Mouse (Mus musculus) heart, adult 8-10 months (tissue): ENCODE results near the gene Dscaml1. TPM values are rescaled to one million over a fixed set of nuclear protein-coding genes. Genes with fewer than 3 reads are reported as not detected.

Experiments
- DNase-seq: peaks from one replicate; pipeline ENCODE4 v3.0.0; 2022; ENCODE audit warnings: low spot score
- total RNA-seq, 4 experiments: library from RNA; stranded (reverse); gene quantifications; 2 replicates each; pipeline ENCODE4 v1.2.4; 2022

Gene Dscaml1
- total RNA-seq, 4 experiments from 2014 or later = not detected

- DNase-seq = no peak
Observed at GRCm38 (mm10) chr9:45620920-45621319, 194.5 kb downstream of the Dscaml1 start.

GRCm38 (mm10) chr9:45625889-45626446 is 199.5 kb downstream of the Dscaml1 start:
- no peak for DNase-seq

GRCm38 (mm10) chr9:45632520-45632919 is 206.1 kb downstream of the Dscaml1 start:
- no peak for DNase-seq

- DNase-seq = peak; percentile 3
Observed at GRCm38 (mm10) chr9:45633036-45633435, 206.6 kb downstream of the Dscaml1 start.

- DNase-seq = no peak
Observed at GRCm38 (mm10) chr9:45634978-45635377, 208.6 kb downstream of the Dscaml1 start.

GRCm38 (mm10) chr9:45637346-45637745 is 210.9 kb downstream of the Dscaml1 start:
- DNase-seq = no peak

GRCm38 (mm10) chr9:45638184-45638917 is 211.9 kb downstream of the Dscaml1 start:
- DNase-seq = no peak

- DNase-seq = no peak
Observed at GRCm38 (mm10) chr9:45644833-45645388, 218.5 kb downstream of the Dscaml1 start.

GRCm38 (mm10) chr9:45645526-45645925 is 219.1 kb downstream of the Dscaml1 start:
- no peak for DNase-seq

- no peak for DNase-seq
Observed at GRCm38 (mm10) chr9:45651078-45651809, 224.8 kb downstream of the Dscaml1 start.

- no peak for DNase-seq
Observed at GRCm38 (mm10) chr9:45651810-45652177, 225.4 kb downstream of the Dscaml1 start.

GRCm38 (mm10) chr9:45657172-45658062 is 231.0 kb downstream of the Dscaml1 start:
- DNase-seq = no peak

- no peak for DNase-seq
Observed at GRCm38 (mm10) chr9:45660191-45660590, 233.8 kb downstream of the Dscaml1 start.

GRCm38 (mm10) chr9:45662471-45662870 is 236.0 kb downstream of the Dscaml1 start:
- no peak for DNase-seq

- no peak for DNase-seq
Observed at GRCm38 (mm10) chr9:45663386-45664315, 237.2 kb downstream of the Dscaml1 start.

- no peak for DNase-seq
Observed at GRCm38 (mm10) chr9:45664326-45664725, 237.9 kb downstream of the Dscaml1 start.

- no peak for DNase-seq
Observed at GRCm38 (mm10) chr9:45664871-45665394, 238.5 kb downstream of the Dscaml1 start.

- no peak for DNase-seq
Observed at GRCm38 (mm10) chr9:45675931-45676330, 249.5 kb downstream of the Dscaml1 start.

GRCm38 (mm10) chr9:45676578-45676977 is 250.2 kb downstream of the Dscaml1 start:
- no peak for DNase-seq

- DNase-seq = peak; percentile 31
Observed at GRCm38 (mm10) chr9:45677236-45677781, 250.9 kb downstream of the Dscaml1 start.
